Mouse (Mus musculus): ENCODE data around the gene Defb21.

GRCm38 (mm10) chr2:152586926-152587560, 14.5 kb downstream of the Defb21 start:
- TF ChIP-seq NRF1 (IDR thresholded peaks at IDR 0.05; ENCODE audit: insufficient read depth, low read depth, low read length, poor library complexity, severe bottlenecking) = no peak
- TF ChIP-seq RCOR1 (IDR thresholded peaks at IDR 0.05; ENCODE audit: low read depth, low read length) = no peak
- TF ChIP-seq EP300 (IDR thresholded peaks at IDR 0.05; ENCODE audit: low read depth in 1 of 2, low read length in 2 of 2) = no peak
- peak; percentile 56 for TF ChIP-seq SMC3 (IDR thresholded peaks at IDR 0.05; ENCODE audit: low read depth, low read length)
- TF ChIP-seq ZC3H11A (IDR thresholded peaks at IDR 0.05; ENCODE audit: low read depth, low read length) = 0 out of 2 replicates have a peak, but pooled peaks have one; percentile 15

Measured in MEL (cell line).